Mouse (Mus musculus) myocyte (in vitro differentiated cells): ENCODE results near the gene Iqsec1. TPM values are rescaled to one million over a fixed set of nuclear protein-coding genes. Genes with fewer than 3 reads are reported as not detected.

ENCODE experiments used
- H3K27me3 ChIP-seq: one replicate; pipeline ENCODE4 v1.6.1; 2011; ENCODE audit not compliant: control insufficient read depth, insufficient read depth, insufficient read length
- H3K36me3 ChIP-seq: one replicate; pipeline ENCODE4 v1.6.1; 2011; ENCODE audit not compliant: control insufficient read depth, insufficient read depth
- H3K4me2 ChIP-seq: one replicate; pipeline ENCODE4 v1.6.1; 2011; ENCODE audit warnings: low read depth, control low read depth
- H3K4me3 ChIP-seq: one replicate; pipeline ENCODE4 v1.5.1; 2011; ENCODE audit warnings: mild to moderate bottlenecking, control low read depth, moderate library complexity
- H3K79me2 ChIP-seq: one replicate; pipeline ENCODE4 v1.6.1; 2011; ENCODE audit not compliant: control insufficient read depth, insufficient read depth
- H3ac ChIP-seq: one replicate; pipeline ENCODE4 v1.6.1; 2011; ENCODE audit not compliant: control insufficient read depth, insufficient read length
- CEBPB ChIP-seq: IDR thresholded peaks from 2 replicates; pipeline ENCODE4 v1.6.1; 2011; ENCODE audit warnings: mild to moderate bottlenecking, moderate library complexity; ENCODE audit not compliant: poor library complexity, insufficient read depth, severe bottlenecking
- E2F4 ChIP-seq: IDR thresholded peaks from one replicate; pipeline ENCODE4 v1.6.1; 2011; ENCODE audit warnings: mild to moderate bottlenecking, control low read depth, moderate library complexity; ENCODE audit not compliant: insufficient read depth
- MAX ChIP-seq: IDR thresholded peaks from one replicate; pipeline ENCODE4 v1.6.1; 2011; ENCODE audit warnings: low read depth, mild to moderate bottlenecking, control low read depth
- MYOD1 ChIP-seq, 3 experiments: IDR thresholded peaks; one replicate each; pipeline ENCODE4 v1.6.1; 2011; ENCODE audit warnings: control low read depth in 2 of 3, low read depth in 2 of 3, mild to moderate bottlenecking in 2 of 3, moderate library complexity in 1 of 3; ENCODE audit not compliant: insufficient read length in 2 of 3, control insufficient read depth in 1 of 3
- MYOG ChIP-seq, 3 experiments: IDR thresholded peaks; one replicate each; pipeline ENCODE4 v1.6.1; 2011; ENCODE audit warnings: control low read depth in 2 of 3, low read depth in 2 of 3, mild to moderate bottlenecking in 2 of 3; ENCODE audit not compliant: insufficient read length in 2 of 3, control insufficient read depth in 1 of 3, insufficient read depth in 1 of 3
- POLR2A ChIP-seq: IDR thresholded peaks from one replicate; pipeline ENCODE4 v1.6.1; 2011; ENCODE audit warnings: low read depth, mild to moderate bottlenecking, control low read depth, moderate library complexity; ENCODE audit not compliant: insufficient read length
- POLR2AphosphoS2 ChIP-seq: IDR thresholded peaks from one replicate; pipeline ENCODE4 v1.6.1; 2011; ENCODE audit warnings: low read depth, control low read depth; ENCODE audit not compliant: insufficient read length
- REST ChIP-seq: IDR thresholded peaks from one replicate; pipeline ENCODE4 v1.6.1; 2011; ENCODE audit warnings: mild to moderate bottlenecking, control low read depth, moderate library complexity; ENCODE audit not compliant: insufficient read depth, insufficient read length
- SRF ChIP-seq: IDR thresholded peaks from one replicate; pipeline ENCODE4 v1.6.1; 2011; ENCODE audit warnings: low read depth; ENCODE audit not compliant: control insufficient read depth, insufficient read length
- TCF12 ChIP-seq: IDR thresholded peaks from one replicate; pipeline ENCODE4 v1.6.1; 2011; ENCODE audit warnings: mild to moderate bottlenecking, control low read depth; ENCODE audit not compliant: poor library complexity, insufficient read depth, severe bottlenecking
- TCF3 ChIP-seq: IDR thresholded peaks from one replicate; pipeline ENCODE4 v1.6.1; 2011; ENCODE audit warnings: low read depth, control low read depth; ENCODE audit not compliant: insufficient read length
- USF1 ChIP-seq: IDR thresholded peaks from one replicate; pipeline ENCODE4 v1.6.1; 2011; ENCODE audit warnings: low read depth, mild to moderate bottlenecking, control low read depth, moderate library complexity
- polyA plus RNA-seq: library from polyadenylated mRNA; unstranded; fragments of >200 nt; fragmentation: generic; extraction: Trizol; gene quantifications from one replicate; pipeline ENCODE4 v1.2.1, GENCODE M21; 2012; ENCODE audit warnings: missing spikeins

Gene Iqsec1
- 43.4 TPM for polyA plus RNA-seq

GRCm38 (mm10) chr6:90988648-90989317, at the start of gene Iqsec1:
Gene Iqsec1, minus strand, starts transcription at chr6:90988685.
- Histone ChIP-seq H3K27me3 (peaks cover 30% of the 10 kb centered on the region), H3K4me3 (no peak within 1 kb of the TSS), H3ac (peak within 1 kb of the TSS; percentile 3), H3K4me2 (peak within 1 kb of the TSS; percentile 45), H3K36me3 (no peaks in the 10 kb centered on the region), H3K79me2 (no peaks in the 10 kb centered on the region)
- TF ChIP-seq TCF3 (no peak), E2F4 (no peak), MYOD1 (IDR thresholded peaks at IDR 0.05; ENCODE audit: control insufficient read depth in 1 of 3, insufficient read length in 2 of 3, low read depth in 2 of 3) (no peak), REST (no peak), POLR2AphosphoS2 (no peak), POLR2A (no peak), SRF (no peak), USF1 (no peak)

GRCm38 (mm10) chr6:91028256-91028655, 39.8 kb upstream of the Iqsec1 start:
- Histone ChIP-seq H3K27me3 (peaks cover 55% of the 10 kb centered on the region), H3K36me3 (no peaks in the 10 kb centered on the region), H3K79me2 (no peaks in the 10 kb centered on the region), H3ac (no peak overlapping the region), H3K4me2 (no peak overlapping the region), H3K4me3 (no peak overlapping the region)
- no peak for TF ChIP-seq E2F4
- TF ChIP-seq MYOG (IDR thresholded peaks at IDR 0.05; ENCODE audit: control insufficient read depth in 1 of 3, insufficient read depth in 1 of 3, insufficient read length in 2 of 3, low read depth in 2 of 3): no peak
- no peak for TF ChIP-seq MAX
- TF ChIP-seq TCF12: no peak
- TF ChIP-seq REST: no peak
- TF ChIP-seq USF1: no peak
- no peak for TF ChIP-seq SRF
- TF ChIP-seq CEBPB: no peak
- no peak for TF ChIP-seq MYOD1 (IDR thresholded peaks at IDR 0.05; ENCODE audit: control insufficient read depth in 1 of 3, insufficient read length in 2 of 3, low read depth in 2 of 3)
- TF ChIP-seq POLR2AphosphoS2: no peak
- TF ChIP-seq TCF3: no peak
- no peak for TF ChIP-seq POLR2A

GRCm38 (mm10) chr6:91020810-91021209, 32.3 kb upstream of the Iqsec1 start:
- Histone ChIP-seq H3K79me2 (no peaks in the 10 kb centered on the region), H3K4me3 (no peak overlapping the region), H3K4me2 (no peak overlapping the region), H3ac (no peak overlapping the region), H3K27me3 (peaks cover 33% of the 10 kb centered on the region), H3K36me3 (no peaks in the 10 kb centered on the region)
- TF ChIP-seq POLR2A: no peak
- TF ChIP-seq REST: no peak
- no peak for TF ChIP-seq MYOD1 (IDR thresholded peaks at IDR 0.05; ENCODE audit: control insufficient read depth in 1 of 3, insufficient read length in 2 of 3, low read depth in 2 of 3)
- no peak for TF ChIP-seq TCF12
- TF ChIP-seq USF1: no peak
- TF ChIP-seq SRF: no peak

- Histone ChIP-seq H3K4me2 (no peak overlapping the region), H3K27me3 (peaks cover 6% of the 10 kb centered on the region), H3K79me2 (no peaks in the 10 kb centered on the region), H3ac (no peak overlapping the region), H3K4me3 (no peak overlapping the region), H3K36me3 (no peaks in the 10 kb centered on the region)
- TF ChIP-seq SRF (no peak), TCF12 (no peak), MYOD1 (IDR thresholded peaks at IDR 0.05; ENCODE audit: control insufficient read depth in 1 of 3, insufficient read length in 2 of 3, low read depth in 2 of 3) (no peak), USF1 (no peak), E2F4 (no peak), POLR2AphosphoS2 (no peak)
Observed at GRCm38 (mm10) chr6:91016600-91017230, 28.2 kb upstream of the Iqsec1 start.

GRCm38 (mm10) chr6:91014198-91014958, 25.9 kb upstream of the Iqsec1 start:
- no peaks in the 10 kb centered on the region for H3K79me2 ChIP-seq
- H3K27me3 ChIP-seq: peaks cover 6% of the 10 kb centered on the region
- TF ChIP-seq TCF3 (no peak), POLR2A (no peak), E2F4 (no peak), REST (no peak), CEBPB (no peak), MYOG (IDR thresholded peaks at IDR 0.05; ENCODE audit: control insufficient read depth in 1 of 3, insufficient read depth in 1 of 3, insufficient read length in 2 of 3, low read depth in 2 of 3) (no peak)

More at GRCm38 (mm10) chr6:91014198-91014958, 25.9 kb upstream of the Iqsec1 start:
- Histone ChIP-seq H3K36me3 (no peaks in the 10 kb centered on the region), H3ac (no peak overlapping the region), H3K4me3 (no peak overlapping the region), H3K4me2 (no peak overlapping the region)
